Mouse (Mus musculus) megakaryocyte, embryonic 14.5 days (primary cell): ENCODE results near the gene Capn3.

ENCODE experiments used
- FLI1 ChIP-seq: IDR thresholded peaks from 2 replicates; pipeline ENCODE4 v1.6.1; 2012; ENCODE audit warnings: low read length, inconsistent platforms, mixed read lengths
- GATA1 ChIP-seq: IDR thresholded peaks from 3 replicates; pipeline ENCODE4 v1.6.1; 2012; ENCODE audit warnings: mixed read lengths, low read length, inconsistent platforms, borderline replicate concordance

- TF ChIP-seq GATA1: no peak
- no peak for TF ChIP-seq FLI1
Observed at GRCm38 (mm10) chr2:120470856-120471255, 15.0 kb downstream of the Capn3 start.
